Mouse (Mus musculus) left cerebral cortex, adult 9 months (tissue): Measurements from ENCODE around the gene Cabp5.

Experiments
- DNase-seq, 2 experiments: peaks; one replicate each; pipeline ENCODE4 v3.0.0; 2022; ENCODE audit warnings: low spot score in 2 of 2

Cabp5 gene

GRCm38 (mm10) chr7:13397832-13398231, at the start of gene Cabp5:
Gene Cabp5 (plus strand): TSS chr7:13398132.
- DNase-seq, result no peak

GRCm38 (mm10) chr7:13355943-13356342, 42.0 kb upstream of the Cabp5 start:
- DNase-seq, result peak; percentile 30 to 65

- DNase-seq, result peak; percentile 1 to 2
Measured at GRCm38 (mm10) chr7:13380588-13380987, 17.3 kb upstream of the Cabp5 start.

- DNase-seq, result peak; percentile 1 to 3
Measured at GRCm38 (mm10) chr7:13450541-13450940, 52.6 kb downstream of the Cabp5 start, which contains the start of gene Bsph1. Gene Bsph1 (plus strand): TSS chr7:13450841.
